Mouse (Mus musculus) forebrain, embryonic 16.5 days (tissue): ENCODE results near the gene Foxi2. TPM values are rescaled to one million over a fixed set of nuclear protein-coding genes. Genes with fewer than 3 reads are reported as not detected.

Experiments
- ATAC-seq: fragments of 200-750 bp; cut with Nextera tagmentation; 2 replicates; pipeline ENCODE4 v1.8.0; 2017; ENCODE audit warnings: mild to moderate bottlenecking, moderate library complexity
- H3K27ac ChIP-seq: fragments of 300-500 bp; sonication (generic); 2 replicates; pipeline ENCODE4 v1.5.1; 2014; ENCODE audit warnings: low read length, control low read depth
- H3K27me3 ChIP-seq: fragments of 300-500 bp; sonication (generic); replicated peaks from 2 replicates; pipeline ENCODE4 v1.6.1; 2014; ENCODE audit warnings: low read length; ENCODE audit not compliant: control insufficient read depth, insufficient read depth
- H3K36me3 ChIP-seq: fragments of 300-500 bp; sonication (generic); 2 replicates; pipeline ENCODE4 v1.6.1; 2014; ENCODE audit not compliant: control insufficient read depth, insufficient read depth
- H3K4me1 ChIP-seq: fragments of 300-500 bp; sonication (generic); replicated peaks from 2 replicates; pipeline ENCODE4 v1.6.1; 2014; ENCODE audit warnings: low read length; ENCODE audit not compliant: control insufficient read depth, insufficient read depth
- H3K4me2 ChIP-seq: fragments of 300-500 bp; sonication (generic); 2 replicates; pipeline ENCODE4 v1.6.1; 2014; ENCODE audit warnings: mild to moderate bottlenecking, low read length, control low read depth
- H3K4me3 ChIP-seq: fragments of 300-500 bp; sonication (generic); replicated peaks from 2 replicates; pipeline ENCODE4 v1.5.1; 2014; ENCODE audit warnings: mild to moderate bottlenecking, low read length, control low read depth
- H3K9ac ChIP-seq: fragments of 300-500 bp; sonication (generic); replicated peaks from 2 replicates; pipeline ENCODE4 v1.6.1; 2014; ENCODE audit warnings: low read depth, low read length, control low read depth
- H3K9me3 ChIP-seq: fragments of 300-500 bp; sonication (generic); 2 replicates; pipeline ENCODE4 v1.6.1; 2016; ENCODE audit warnings: low read length; ENCODE audit not compliant: control insufficient read depth
- WGBS: fragments of 180-500 bp; shearing (Covaris S2); extraction: QIAGEN DNeasy Blood & Tissue Kit; methylation state at CpG from one replicate; pipeline ENCODE4 v1.1.7; 2014; 5-methylcytosine and 5-hydroxymethylcytosine counted together
- polyA plus RNA-seq: library from polyadenylated mRNA; unstranded; fragments of >200 nt; fragmentation: Nextera tagmentation; extraction: Ambion mirVana; gene quantifications from 2 replicates; pipeline ENCODE4 v1.2.1, GENCODE M21; 2015

Gene Foxi2
- polyA plus RNA-seq, 1 experiment from 2014 or later = not detected

DNA sequence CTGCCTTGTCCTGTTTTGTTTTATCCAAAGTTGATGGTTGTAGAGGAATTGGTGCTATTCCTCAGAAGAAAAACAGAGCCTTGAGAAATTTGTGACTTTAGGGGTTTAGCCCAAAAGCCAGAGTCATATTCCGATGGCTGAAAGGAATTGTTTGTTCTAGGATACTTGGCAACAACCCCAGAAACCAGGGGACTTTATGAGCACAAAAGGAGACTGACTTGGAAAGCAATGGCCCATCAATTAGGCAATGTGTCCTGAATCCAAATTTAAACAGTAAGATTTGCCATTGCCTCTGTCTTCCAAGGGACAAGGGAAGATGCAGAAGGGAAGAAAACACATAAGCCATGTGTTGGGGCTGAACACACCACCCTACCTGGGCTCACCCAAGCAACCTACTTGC lies 42.3 kb downstream of the Foxi2 start:
- ATAC-seq = no peak
- Histone ChIP-seq H3K9me3 (no peaks in the 10 kb centered on the region), H3K9ac (no peak overlapping the region), H3K27ac (no peak overlapping the region), H3K27me3 (no peaks in the 10 kb centered on the region), H3K4me2 (no peak overlapping the region), H3K4me1 (no peaks in the 10 kb centered on the region), H3K36me3 (no peaks in the 10 kb centered on the region), H3K4me3 (no peak overlapping the region)
- 37% methylated on average over 1 of the region's 1 CpGs for WGBS

DNA sequence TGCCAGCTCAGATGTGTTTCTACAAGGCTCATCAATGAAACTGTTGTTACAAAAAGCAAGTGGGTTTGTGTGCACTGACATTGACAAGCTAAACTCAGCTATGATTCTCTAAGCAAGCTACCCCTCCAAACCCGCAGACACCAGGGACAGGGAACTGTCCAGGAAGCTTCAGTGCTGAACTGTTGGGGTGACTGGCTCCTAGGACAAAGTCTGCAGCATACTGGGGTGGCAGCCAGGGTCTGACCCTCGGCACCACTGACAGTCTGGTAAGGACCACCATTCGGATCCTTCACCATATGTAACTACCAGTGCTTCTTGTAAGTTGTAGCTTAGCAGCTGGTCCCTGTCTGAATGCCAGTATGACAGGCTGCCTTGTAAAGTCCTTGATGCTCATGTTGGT lies 43.6 kb downstream of the Foxi2 start:
- Histone ChIP-seq H3K4me1 (no peaks in the 10 kb centered on the region), H3K4me3 (no peak overlapping the region), H3K4me2 (no peak overlapping the region), H3K36me3 (no peaks in the 10 kb centered on the region), H3K9me3 (no peaks in the 10 kb centered on the region), H3K27me3 (no peaks in the 10 kb centered on the region), H3K9ac (no peak overlapping the region), H3K27ac (no peak overlapping the region)
- no peak for ATAC-seq
- 54% methylated on average over 3 of the region's 3 CpGs for WGBS

Other genes with a start within 250 kb of the Foxi2 start
- gene Nps, start 151.6 kb upstream of the Foxi2 start, polyA plus RNA-seq = 0.43 TPM in 1 of 2 replicates, not detected in the other
- gene Clrn3, start 118.3 kb downstream of the Foxi2 start, polyA plus RNA-seq = not detected in 2 replicates
- 2.0 and 4.5 TPM in 2 replicates for gene Ptpre, start 127.2 kb downstream of the Foxi2 start, polyA plus RNA-seq